Mouse (Mus musculus) erythroblast, embryonic 14.5 days (primary cell): ENCODE measurements around the gene Fcgr2b.

Experiments
- GATA1 ChIP-seq: IDR thresholded peaks from 2 replicates; pipeline ENCODE4 v1.6.1; 2012; ENCODE audit warnings: low read length, inconsistent platforms, mixed read lengths
- TAL1 ChIP-seq: IDR thresholded peaks from 3 replicates; pipeline ENCODE4 v1.6.1; 2012; ENCODE audit warnings: low read length, inconsistent platforms, mixed read lengths

DNA sequence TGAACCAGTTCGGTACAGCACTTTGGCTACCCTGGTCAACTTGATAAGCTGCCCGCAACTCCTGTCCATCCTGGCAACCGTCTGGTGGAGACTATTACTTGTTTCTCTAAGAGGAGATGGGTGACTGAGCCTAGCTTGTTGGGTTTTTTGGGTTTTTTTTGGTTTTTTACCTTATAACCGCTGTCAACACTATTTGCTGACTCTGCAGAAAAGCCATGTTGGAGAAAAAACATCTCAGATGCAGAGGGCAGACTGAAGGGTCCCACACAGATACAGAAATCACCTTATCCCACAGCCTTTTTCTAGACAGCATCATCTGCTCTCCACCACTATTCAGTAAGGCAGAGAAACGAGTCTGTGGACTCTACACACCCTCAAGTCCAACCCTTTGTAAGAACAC lies 9.5 kb upstream of the Fcgr2b start:
- no peak for TF ChIP-seq TAL1
- no peak for TF ChIP-seq GATA1
